Mouse (Mus musculus) limb, embryonic 13.5 days (tissue): Measurements from ENCODE around the gene Hbp1. TPM values are rescaled to one million over a fixed set of nuclear protein-coding genes. Genes with fewer than 3 reads are reported as not detected.

Source experiments
- ATAC-seq: fragments of 200-750 bp; cut with Nextera tagmentation; 2 replicates; pipeline ENCODE4 v1.8.0; 2017; ENCODE audit warnings: low read depth, moderate number of reproducible peaks, moderate TSS enrichment; ENCODE audit not compliant: low FRiP score
- H3K27ac ChIP-seq: fragments of 300-500 bp; sonication (generic); 2 replicates; pipeline ENCODE4 v1.5.1; 2015; ENCODE audit warnings: inconsistent platforms, mild to moderate bottlenecking, moderate library complexity
- H3K27me3 ChIP-seq: fragments of 300-500 bp; sonication (generic); 2 replicates; pipeline ENCODE4 v1.6.1; 2015; ENCODE audit warnings: mild to moderate bottlenecking, inconsistent platforms
- H3K36me3 ChIP-seq: fragments of 300-500 bp; sonication (generic); 2 replicates; pipeline ENCODE4 v1.6.1; 2015; ENCODE audit warnings: inconsistent platforms, mild to moderate bottlenecking, moderate library complexity
- H3K4me1 ChIP-seq: fragments of 300-500 bp; sonication (generic); 2 replicates; pipeline ENCODE4 v1.6.1; 2015; ENCODE audit warnings: inconsistent platforms
- H3K4me2 ChIP-seq: fragments of 300-500 bp; sonication (generic); replicated peaks from 2 replicates; pipeline ENCODE4 v1.6.1; 2015; ENCODE audit warnings: inconsistent platforms, mild to moderate bottlenecking, moderate library complexity
- H3K4me3 ChIP-seq: fragments of 300-500 bp; sonication (generic); 2 replicates; pipeline ENCODE4 v1.5.1; 2015; ENCODE audit warnings: moderate library complexity, mild to moderate bottlenecking, inconsistent platforms
- H3K9ac ChIP-seq: fragments of 300-500 bp; sonication (generic); 2 replicates; pipeline ENCODE4 v1.6.1; 2015; ENCODE audit warnings: mild to moderate bottlenecking, inconsistent platforms
- H3K9me3 ChIP-seq: fragments of 300-500 bp; sonication (generic); 2 replicates; pipeline ENCODE4 v1.6.1; 2016; ENCODE audit warnings: inconsistent platforms
- WGBS: fragments of 180-500 bp; shearing (Covaris S2); methylation state at CpG from one replicate; pipeline ENCODE4 v1.1.7; 2015; 5-methylcytosine and 5-hydroxymethylcytosine counted together
- polyA plus RNA-seq: library from polyadenylated mRNA; unstranded; fragments of >200 nt; fragmentation: Nextera tagmentation; extraction: Ambion mirVana; gene quantifications from 2 replicates; pipeline ENCODE4 v1.2.1, GENCODE M21; 2015

Hbp1 gene
- polyA plus RNA-seq, 1 experiment from 2014 or later = 149 TPM

DNA sequence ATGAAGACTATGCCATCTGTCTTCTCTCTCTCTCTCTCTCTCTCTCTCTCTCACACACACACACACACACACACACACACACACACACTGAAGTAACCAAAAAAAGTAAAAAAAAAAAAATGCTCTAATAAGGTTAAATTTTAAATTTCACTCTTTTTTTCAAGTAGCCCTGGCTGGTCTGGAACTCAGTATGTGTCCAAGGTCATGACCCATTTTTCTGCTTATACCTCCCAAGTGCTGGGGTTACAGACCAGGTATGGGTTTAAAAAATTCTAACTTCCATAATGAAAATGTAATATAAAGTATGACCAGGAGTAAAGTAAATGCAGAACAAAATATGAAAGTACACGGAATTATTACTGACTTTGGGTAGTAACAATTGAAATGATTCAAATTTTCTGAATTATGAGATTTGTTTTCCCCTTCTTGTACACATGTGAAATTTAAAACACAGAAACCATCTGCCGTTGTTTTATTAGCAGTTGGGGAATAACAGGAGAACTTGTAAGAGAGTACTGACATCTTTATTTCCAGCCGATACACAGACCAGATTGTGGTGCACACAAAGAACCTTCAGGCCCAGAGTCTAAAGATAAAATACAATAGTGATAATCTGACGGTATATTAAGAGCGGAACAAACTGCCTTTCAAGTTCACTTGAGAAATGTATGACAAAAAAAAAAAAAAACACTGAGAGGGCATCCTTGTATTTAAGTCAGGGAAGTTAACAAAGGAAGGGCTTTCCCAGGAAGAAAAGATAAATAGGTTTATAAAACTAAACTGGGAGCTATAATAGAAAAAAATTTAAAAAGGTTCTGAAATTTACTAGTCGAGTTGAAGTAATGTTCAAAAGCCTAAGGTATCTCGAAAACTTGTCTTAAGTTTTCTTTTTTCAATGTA, 2.0 kb downstream of the Hbp1 start:
- Histone ChIP-seq H3K4me1 (peaks cover 9% of the 10 kb centered on the region; the same call in 1 of the 2 replicates), H3K27ac (peak overlapping the region; percentile 99), H3K27me3 (no peaks in the 10 kb centered on the region), H3K4me3 (peak overlapping the region; percentile 82), H3K9ac (peak overlapping the region; percentile 93), H3K4me2 (peak overlapping the region; percentile 70), H3K9me3 (no peaks in the 10 kb centered on the region), H3K36me3 (peaks cover 5% of the 10 kb centered on the region)
- no peak for ATAC-seq
- WGBS = 23% methylated on average over 7 of the region's 7 CpGs

DNA sequence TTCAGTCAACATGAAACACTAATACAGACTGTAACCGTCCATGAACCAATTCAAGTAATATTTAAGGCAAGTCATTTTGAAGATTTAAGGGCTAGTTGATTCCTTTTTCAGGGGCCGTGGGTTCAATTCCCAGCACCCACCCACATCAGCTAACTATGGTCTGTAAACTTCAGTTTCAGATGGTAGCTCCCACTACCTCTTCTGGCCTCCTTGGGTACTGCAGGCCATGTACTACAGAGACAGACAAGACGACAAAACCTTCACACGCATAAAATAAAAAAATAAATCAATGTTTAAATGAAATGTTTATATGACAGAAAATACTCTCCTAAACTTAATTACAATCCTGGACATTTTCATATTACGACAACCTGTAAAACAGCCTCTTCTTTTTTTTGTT, 2.9 kb downstream of the Hbp1 start:
- no peaks in the 10 kb centered on the region for H3K9me3 ChIP-seq
- no peak overlapping the region for H3K9ac ChIP-seq
- 94% methylated on average over 5 of the region's 5 CpGs for WGBS
- H3K4me3 ChIP-seq = no peak overlapping the region
- H3K4me1 ChIP-seq = peaks cover 9% of the 10 kb centered on the region; the same call in 1 of the 2 replicates
- H3K27me3 ChIP-seq = no peaks in the 10 kb centered on the region
- H3K27ac ChIP-seq = no peak overlapping the region
- H3K4me2 ChIP-seq = no peak overlapping the region
- peaks cover 14% of the 10 kb centered on the region for H3K36me3 ChIP-seq
- ATAC-seq = no peak

DNA sequence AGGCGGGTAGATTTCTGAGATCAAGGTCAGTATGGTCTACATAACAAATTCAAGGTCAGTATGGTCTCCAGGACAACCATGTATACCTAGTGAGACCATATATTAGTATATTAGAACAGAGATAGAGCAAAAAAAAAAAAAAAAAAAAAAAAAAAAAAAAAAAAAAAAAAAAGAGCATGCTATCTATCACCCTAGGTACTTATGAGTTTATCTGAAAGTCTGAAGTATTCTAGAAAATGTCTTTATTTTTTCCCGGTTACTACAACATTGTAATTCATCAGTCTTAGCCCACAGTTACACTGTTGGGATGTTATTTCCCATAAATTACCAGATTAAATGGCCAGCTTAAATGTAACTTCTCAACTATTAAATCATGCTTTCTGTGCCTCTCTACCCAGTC, 5.9 kb downstream of the Hbp1 start:
- H3K27me3 ChIP-seq = no peaks in the 10 kb centered on the region
- H3K36me3 ChIP-seq = peaks cover 35% of the 10 kb centered on the region
- no peak overlapping the region for H3K4me2 ChIP-seq
- no peak for ATAC-seq
- H3K27ac ChIP-seq = no peak overlapping the region
- no peak overlapping the region for H3K9ac ChIP-seq
- H3K4me1 ChIP-seq = 0 out of 2 replicates have a peak, but pooled peaks cover 5% of the 10 kb centered on the region
- H3K9me3 ChIP-seq = no peaks in the 10 kb centered on the region
- H3K4me3 ChIP-seq = no peak overlapping the region
- 92% methylated on average over 2 of the region's 2 CpGs for WGBS

DNA sequence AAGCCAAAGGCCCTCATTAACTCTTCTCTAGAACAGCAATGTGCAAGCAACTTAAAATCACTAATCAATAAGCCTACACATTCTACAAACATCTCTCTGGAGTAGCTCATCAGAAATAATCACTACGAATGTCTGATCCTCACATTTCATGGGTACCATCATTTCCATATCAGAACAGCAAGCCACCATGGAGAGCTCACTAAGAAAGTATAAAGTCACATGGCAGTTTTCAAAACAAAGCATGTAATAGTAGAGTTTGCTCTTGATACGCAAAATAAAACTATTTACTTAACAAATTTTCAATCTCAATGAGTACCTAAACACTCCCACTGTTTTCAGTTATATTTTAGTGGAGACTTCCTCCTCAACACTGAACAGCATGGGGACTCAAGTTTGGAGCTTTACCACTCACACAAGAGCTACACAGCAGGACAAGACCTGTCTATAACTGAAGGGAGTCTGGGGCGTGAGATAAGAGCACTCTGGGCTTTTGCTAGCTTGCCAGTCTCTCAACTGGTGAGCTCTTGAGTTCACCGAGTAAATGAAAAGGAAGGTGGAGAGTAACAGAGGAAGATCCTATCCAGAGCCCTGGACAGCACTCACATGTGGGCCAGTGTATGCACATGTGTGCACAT, 7.2 kb downstream of the Hbp1 start:
- no peak overlapping the region for H3K4me2 ChIP-seq
- no peak for ATAC-seq

DNA sequence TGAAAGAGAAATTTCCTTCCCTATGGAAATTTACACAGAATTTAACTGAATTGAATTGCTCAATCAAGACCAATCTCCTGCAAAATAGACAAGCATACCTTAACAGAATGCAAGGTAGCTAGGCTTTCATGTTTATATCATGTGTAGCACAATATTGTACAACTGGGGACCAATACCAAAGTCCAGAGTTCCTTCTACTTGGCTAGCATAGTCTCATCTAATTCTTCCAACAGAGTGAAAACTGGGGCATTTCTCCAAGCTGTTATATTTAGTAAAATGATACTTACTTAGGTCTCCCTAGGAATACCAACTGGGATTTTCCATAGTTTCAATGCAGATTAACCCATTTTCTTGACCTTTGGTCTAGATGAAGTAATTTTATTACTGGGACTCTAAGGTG, 11.3 kb downstream of the Hbp1 start:
- Histone ChIP-seq H3K4me1 (peaks cover 6% of the 10 kb centered on the region; the same call in 1 of the 2 replicates), H3K9ac (no peak overlapping the region), H3K27me3 (no peaks in the 10 kb centered on the region), H3K36me3 (peaks cover 80% of the 10 kb centered on the region), H3K27ac (no peak overlapping the region), H3K9me3 (no peaks in the 10 kb centered on the region), H3K4me3 (no peak overlapping the region), H3K4me2 (no peak overlapping the region)
- ATAC-seq = no peak

More for the DNA sequence above, 7.2 kb downstream of the Hbp1 start:
- H3K4me3 ChIP-seq = no peak overlapping the region
- H3K36me3 ChIP-seq = peaks cover 48% of the 10 kb centered on the region
- H3K9ac ChIP-seq = no peak overlapping the region
- 0 out of 2 replicates have a peak, but pooled peaks cover 1% of the 10 kb centered on the region for H3K4me1 ChIP-seq
- no peaks in the 10 kb centered on the region for H3K27me3 ChIP-seq
- H3K27ac ChIP-seq = no peak overlapping the region
- no peaks in the 10 kb centered on the region for H3K9me3 ChIP-seq
- 94% methylated on average over 4 of the region's 4 CpGs for WGBS

DNA sequence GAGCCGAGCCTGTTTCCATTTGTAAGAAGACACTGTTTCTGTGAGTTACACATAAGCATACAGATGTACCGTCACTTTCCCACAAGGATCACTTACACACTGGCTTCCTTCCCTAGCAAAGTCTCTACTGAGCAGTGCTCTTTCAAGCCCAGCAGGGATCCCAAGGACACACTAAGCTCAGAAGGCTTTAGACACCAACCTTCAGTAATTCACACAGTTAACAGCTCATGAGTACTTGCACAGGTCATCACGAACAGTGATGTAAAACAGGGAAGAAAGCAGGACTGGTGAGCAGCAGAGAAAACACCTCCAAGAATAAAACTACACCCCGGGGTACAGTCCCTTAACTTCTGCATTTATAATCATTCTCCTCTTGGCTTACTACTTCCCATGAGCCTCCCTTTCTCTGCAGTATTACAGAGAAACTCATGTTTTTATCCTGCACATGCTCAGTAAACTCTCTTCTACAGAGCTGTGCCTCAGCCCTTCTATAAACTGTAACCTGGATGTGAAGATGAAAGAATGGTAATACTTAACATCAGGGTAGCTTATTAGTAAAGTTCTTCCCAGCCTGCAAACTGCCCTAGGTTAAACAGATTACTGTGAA, 11.8 kb downstream of the Hbp1 start:
- 82% methylated on average over 4 of the region's 4 CpGs for WGBS
- Histone ChIP-seq H3K4me2 (no peak overlapping the region), H3K36me3 (peaks cover 78% of the 10 kb centered on the region), H3K4me3 (no peak overlapping the region), H3K9ac (no peak overlapping the region), H3K4me1 (peaks cover 6% of the 10 kb centered on the region; the same call in 1 of the 2 replicates), H3K27me3 (no peaks in the 10 kb centered on the region), H3K9me3 (no peaks in the 10 kb centered on the region), H3K27ac (no peak overlapping the region)
- peak; percentile 64 for ATAC-seq

DNA sequence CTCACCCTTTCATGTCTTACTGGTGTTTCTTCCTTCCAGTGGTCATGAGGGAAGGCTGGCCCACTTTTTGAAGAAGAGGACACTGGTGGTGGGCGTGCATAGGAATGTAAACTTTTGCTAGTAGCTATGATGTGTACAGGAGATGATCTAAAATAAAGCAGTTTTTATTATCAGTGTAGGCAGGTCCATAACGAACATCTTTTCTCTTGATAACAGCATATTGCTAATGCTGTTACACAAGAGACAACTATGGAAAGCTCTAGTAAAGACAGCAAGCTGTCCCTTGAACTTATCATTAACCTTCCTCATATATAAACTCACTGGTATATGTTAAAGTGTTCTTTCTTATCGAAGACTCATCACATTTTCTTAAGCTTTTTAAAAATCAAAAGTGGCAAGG, 12.7 kb downstream of the Hbp1 start:
- ATAC-seq = no peak
- H3K27me3 ChIP-seq = no peaks in the 10 kb centered on the region
- H3K4me3 ChIP-seq = no peak overlapping the region
- no peak overlapping the region for H3K27ac ChIP-seq
- no peak overlapping the region for H3K4me2 ChIP-seq
- 90% methylated on average over 3 of the region's 3 CpGs for WGBS
- H3K36me3 ChIP-seq = peaks cover 76% of the 10 kb centered on the region
- no peaks in the 10 kb centered on the region for H3K9me3 ChIP-seq
- no peak overlapping the region for H3K9ac ChIP-seq
- H3K4me1 ChIP-seq = peaks cover 6% of the 10 kb centered on the region; the same call in 1 of the 2 replicates

DNA sequence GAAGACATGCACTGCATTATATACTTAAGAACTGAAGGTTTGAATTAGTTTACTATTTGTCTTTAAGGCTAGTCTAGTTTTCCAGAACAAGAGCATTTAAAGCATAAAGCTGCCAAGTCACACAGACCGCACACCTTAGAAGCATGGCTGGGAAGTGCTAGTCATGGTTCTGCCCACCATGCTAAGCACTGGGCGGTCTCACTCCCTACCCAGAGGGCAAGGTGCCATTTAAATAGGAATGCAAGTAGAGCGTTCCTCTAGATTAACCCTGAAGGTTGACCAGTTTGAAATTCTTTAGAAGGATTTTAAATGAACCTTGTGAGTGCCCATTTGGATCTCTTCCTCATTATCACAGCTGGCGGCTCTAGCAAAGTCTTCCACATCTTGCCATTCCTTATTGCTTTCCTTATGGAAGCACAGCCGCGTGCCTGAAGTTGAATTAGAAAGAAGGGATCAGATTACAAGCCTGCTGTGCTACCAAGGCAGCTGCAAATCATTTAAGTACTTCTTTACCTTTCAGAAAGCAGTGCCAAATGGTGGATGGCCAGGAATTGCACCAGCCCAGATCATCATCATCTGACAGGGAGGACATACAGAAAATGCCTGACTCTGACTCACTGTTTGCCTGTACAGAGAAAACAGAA, 13.6 kb downstream of the Hbp1 start:
- Histone ChIP-seq H3K27me3 (no peaks in the 10 kb centered on the region), H3K9me3 (no peaks in the 10 kb centered on the region), H3K36me3 (peaks cover 80% of the 10 kb centered on the region), H3K4me1 (peaks cover 6% of the 10 kb centered on the region; the same call in 1 of the 2 replicates), H3K4me2 (no peak overlapping the region), H3K9ac (no peak overlapping the region), H3K4me3 (no peak overlapping the region), H3K27ac (no peak overlapping the region)
- peak; percentile 67; the same call in 1 of the 2 replicates for ATAC-seq
- 22% methylated on average over 6 of the region's 6 CpGs for WGBS

DNA sequence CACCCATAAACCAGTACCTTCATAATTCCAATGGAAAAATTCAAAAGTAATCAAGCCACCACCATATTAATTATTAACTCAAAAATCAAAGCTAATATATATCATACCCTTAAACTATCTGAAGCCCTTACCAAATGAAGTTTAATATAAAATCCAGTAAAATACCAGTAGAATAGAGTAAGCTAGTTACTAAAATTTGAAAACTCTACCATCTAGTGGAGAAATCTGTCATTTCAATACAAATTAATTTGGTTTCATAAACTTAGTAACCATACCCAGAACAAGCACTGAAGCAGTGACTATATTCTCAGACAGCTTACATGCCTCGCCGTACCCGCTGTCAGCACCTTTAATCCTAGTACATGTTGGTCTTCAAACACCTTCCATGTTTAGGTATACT, 18.5 kb downstream of the Hbp1 start:
- H3K9ac ChIP-seq = no peak overlapping the region
- H3K27ac ChIP-seq = no peak overlapping the region
- ATAC-seq = no peak
- 90% methylated on average over 3 of the region's 3 CpGs for WGBS
- H3K36me3 ChIP-seq = peaks cover 77% of the 10 kb centered on the region
- H3K4me2 ChIP-seq = no peak overlapping the region
- H3K27me3 ChIP-seq = no peaks in the 10 kb centered on the region
- H3K4me1 ChIP-seq = peaks cover 4% of the 10 kb centered on the region; the same call in 1 of the 2 replicates
- H3K4me3 ChIP-seq = no peak overlapping the region
- H3K9me3 ChIP-seq = no peaks in the 10 kb centered on the region

DNA sequence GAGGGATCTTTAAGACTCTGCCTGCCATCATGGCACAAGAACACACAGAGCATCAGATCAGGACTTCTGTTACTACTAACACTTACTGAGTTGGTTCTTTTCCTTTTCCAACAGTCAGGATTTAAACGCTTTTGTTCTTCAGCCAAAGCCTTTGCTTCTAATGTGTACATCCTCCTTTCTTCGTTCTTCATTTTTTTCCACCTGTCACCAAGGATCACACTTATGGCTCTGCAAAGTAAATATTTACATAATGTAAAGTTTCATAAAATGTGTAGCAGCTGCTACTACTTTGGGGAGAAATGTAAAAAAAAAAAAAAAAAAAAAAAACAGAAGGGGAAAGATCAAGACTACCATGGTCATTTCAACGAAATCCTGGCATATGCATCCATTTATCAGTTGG, 21.8 kb downstream of the Hbp1 start:
- Histone ChIP-seq H3K9me3 (no peaks in the 10 kb centered on the region), H3K4me1 (peaks cover 18% of the 10 kb centered on the region), H3K27me3 (no peaks in the 10 kb centered on the region), H3K4me3 (no peak overlapping the region), H3K4me2 (no peak overlapping the region), H3K9ac (no peak overlapping the region), H3K36me3 (peaks cover 82% of the 10 kb centered on the region), H3K27ac (no peak overlapping the region)
- no peak for ATAC-seq
- WGBS = 88% methylated on average over 3 of the region's 3 CpGs

DNA sequence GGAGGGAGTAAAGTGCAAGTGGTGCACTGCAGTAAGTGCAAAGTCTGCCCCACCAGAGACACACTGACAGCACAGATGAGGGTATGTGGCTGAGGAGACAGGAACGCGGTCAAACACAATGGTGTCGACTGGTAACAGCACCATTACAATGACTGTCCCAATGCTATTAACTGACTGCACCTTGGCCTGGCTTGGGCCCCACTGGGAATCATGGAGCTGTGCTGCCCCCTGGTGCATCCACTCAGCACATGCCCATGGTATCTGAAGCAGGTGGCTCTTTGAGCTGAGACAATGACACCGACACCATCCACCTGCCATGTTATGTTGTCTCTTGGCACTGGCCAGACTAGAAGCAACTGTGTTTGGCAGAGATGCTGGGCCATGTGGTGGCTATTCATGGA, 23.7 kb downstream of the Hbp1 start:
- Histone ChIP-seq H3K4me3 (no peak overlapping the region), H3K4me2 (no peak overlapping the region), H3K36me3 (peaks cover 68% of the 10 kb centered on the region), H3K27ac (no peak overlapping the region), H3K27me3 (no peaks in the 10 kb centered on the region), H3K9ac (no peak overlapping the region), H3K4me1 (peaks cover 18% of the 10 kb centered on the region), H3K9me3 (no peaks in the 10 kb centered on the region)
- WGBS = 57% methylated on average over 4 of the region's 4 CpGs
- peak; percentile 54; the same call in 1 of the 2 replicates for ATAC-seq
